Mouse (Mus musculus): ENCODE measurements around the gene Spred3. TPM values are rescaled to one million over a fixed set of nuclear protein-coding genes. Genes with fewer than 3 reads are reported as not detected.

Spred3 gene
- polyA plus RNA-seq, 2 experiments = 0.08 to 0.38 TPM

GRCm38 (mm10) chr7:29124970-29125369, 45.2 kb downstream of the Spred3 start, which contains the start of gene Ryr1:
Gene Ryr1 (minus strand): TSS chr7:29125179.
- no peaks in the 10 kb centered on the region; the same call in 1 of the 2 replicates for H3K27me3 ChIP-seq (ENCODE audit: control insufficient read depth, insufficient read depth, low read length)
- no peak within 1 kb of the TSS for H3K9ac ChIP-seq (replicated peaks)
- peak; percentile 42 to 61 (median 45) for DNase-seq (ENCODE audit: low read depth in 3 of 3, low spot score in 3 of 3)
- TF ChIP-seq CTCF (IDR thresholded peaks at IDR 0.05; ENCODE audit: low read depth) (no peak), EP300 (IDR thresholded peaks at IDR 0.05; ENCODE audit: low read depth) (no peak)
- H3K4me2 ChIP-seq (ENCODE audit: low read depth) = peak within 1 kb of the TSS; percentile 63
- WGBS (ENCODE audit: insufficient replicate concordance) = 0% methylated on average over 15 of the region's 16 CpGs
- H3K36me3 ChIP-seq (replicated peaks; ENCODE audit: control insufficient read depth, insufficient read depth, low read depth) = no peaks in the 10 kb centered on the region
- no peak within 1 kb of the TSS for H3K27ac ChIP-seq
- H3K4me3 ChIP-seq (ENCODE audit: insufficient read depth in 1 of 2, low read depth in 2 of 2, low read length in 2 of 2) = peak within 1 kb of the TSS in 1 of 2 experiments; percentile 0; a peak in 1 of 4 replicates
- H3K9me3 ChIP-seq (ENCODE audit: control insufficient read depth, low read length) = no peaks in the 10 kb centered on the region
- peak; percentile 68 for ATAC-seq (ENCODE audit: insufficient read depth)
- H3K4me1 ChIP-seq (replicated peaks; ENCODE audit: control insufficient read depth in 2 of 2, insufficient read depth in 2 of 2, low read length in 1 of 2) = peaks cover 0 to 10% of the 10 kb centered on the region in 2 experiments; a peak in 3 of 4 replicates

- WGBS (ENCODE audit: insufficient replicate concordance) = 30% methylated on average over 5 of the region's 5 CpGs
- Histone ChIP-seq H3K4me1 (replicated peaks; ENCODE audit: control insufficient read depth in 2 of 2, insufficient read depth in 2 of 2, low read length in 1 of 2) (peaks cover 0 to 10% of the 10 kb centered on the region in 2 experiments; a peak in 3 of 4 replicates), H3K27me3 (ENCODE audit: control insufficient read depth, insufficient read depth, low read length) (no peaks in the 10 kb centered on the region; the same call in 1 of the 2 replicates), H3K4me2 (ENCODE audit: low read depth) (no peak overlapping the region), H3K9ac (replicated peaks) (no peak overlapping the region), H3K4me3 (ENCODE audit: insufficient read depth in 1 of 2, low read depth in 2 of 2, low read length in 2 of 2) (no peak overlapping the region), H3K36me3 (replicated peaks; ENCODE audit: control insufficient read depth, insufficient read depth, low read depth) (no peaks in the 10 kb centered on the region), H3K9me3 (ENCODE audit: control insufficient read depth, low read length) (no peaks in the 10 kb centered on the region), H3K27ac (no peak overlapping the region)
- TF ChIP-seq EP300 (IDR thresholded peaks at IDR 0.05; ENCODE audit: low read depth) = no peak
- no peak for TF ChIP-seq CTCF (IDR thresholded peaks at IDR 0.05; ENCODE audit: low read depth)
- ATAC-seq (ENCODE audit: insufficient read depth) = no peak
- no peak for DNase-seq (ENCODE audit: low read depth in 3 of 3, low spot score in 3 of 3)
Observed at GRCm38 (mm10) chr7:29123531-29124358, 46.5 kb downstream of the Spred3 start.

GRCm38 (mm10) chr7:29122821-29123220, 47.4 kb downstream of the Spred3 start:
- Histone ChIP-seq H3K4me3 (ENCODE audit: insufficient read depth in 1 of 2, low read depth in 2 of 2, low read length in 2 of 2) (no peak overlapping the region), H3K9me3 (ENCODE audit: control insufficient read depth, low read length) (no peaks in the 10 kb centered on the region), H3K27ac (no peak overlapping the region), H3K36me3 (replicated peaks; ENCODE audit: control insufficient read depth, insufficient read depth, low read depth) (no peaks in the 10 kb centered on the region), H3K4me2 (ENCODE audit: low read depth) (no peak overlapping the region), H3K4me1 (replicated peaks; ENCODE audit: control insufficient read depth in 2 of 2, insufficient read depth in 2 of 2, low read length in 1 of 2) (peaks cover 0 to 10% of the 10 kb centered on the region in 2 experiments; a peak in 3 of 4 replicates), H3K9ac (replicated peaks) (no peak overlapping the region), H3K27me3 (ENCODE audit: control insufficient read depth, insufficient read depth, low read length) (no peaks in the 10 kb centered on the region; the same call in 1 of the 2 replicates)
- 71% methylated on average over 9 of the region's 9 CpGs for WGBS (ENCODE audit: insufficient replicate concordance)
- DNase-seq (ENCODE audit: low read depth in 3 of 3, low spot score in 3 of 3) = no peak
- ATAC-seq (ENCODE audit: insufficient read depth) = no peak
- no peak for TF ChIP-seq EP300 (IDR thresholded peaks at IDR 0.05; ENCODE audit: low read depth)
- TF ChIP-seq CTCF (IDR thresholded peaks at IDR 0.05; ENCODE audit: low read depth) = no peak

GRCm38 (mm10) chr7:29119526-29119925, 50.7 kb downstream of the Spred3 start:
- Histone ChIP-seq H3K4me2 (ENCODE audit: low read depth) (no peak overlapping the region), H3K36me3 (replicated peaks; ENCODE audit: control insufficient read depth, insufficient read depth, low read depth) (no peaks in the 10 kb centered on the region), H3K27me3 (ENCODE audit: control insufficient read depth, insufficient read depth, low read length) (no peaks in the 10 kb centered on the region; the same call in 1 of the 2 replicates), H3K27ac (no peak overlapping the region), H3K4me1 (replicated peaks; ENCODE audit: control insufficient read depth in 2 of 2, insufficient read depth in 2 of 2, low read length in 1 of 2) (no peaks in the 10 kb centered on the region; a peak in 1 of 4 replicates), H3K4me3 (ENCODE audit: insufficient read depth in 1 of 2, low read depth in 2 of 2, low read length in 2 of 2) (no peak overlapping the region), H3K9ac (replicated peaks) (no peak overlapping the region), H3K9me3 (ENCODE audit: control insufficient read depth, low read length) (no peaks in the 10 kb centered on the region)
- no peak for DNase-seq (ENCODE audit: low read depth in 3 of 3, low spot score in 3 of 3)
- 44% methylated on average over 1 of the region's 1 CpGs for WGBS (ENCODE audit: insufficient replicate concordance)
- ATAC-seq (ENCODE audit: insufficient read depth) = no peak
- TF ChIP-seq CTCF (IDR thresholded peaks at IDR 0.05; ENCODE audit: low read depth) (no peak), EP300 (IDR thresholded peaks at IDR 0.05; ENCODE audit: low read depth) (no peak)

- H3K27ac ChIP-seq = no peak overlapping the region
- no peak overlapping the region for H3K9ac ChIP-seq (replicated peaks)
- no peak for DNase-seq (ENCODE audit: low read depth in 3 of 3, low spot score in 3 of 3)
- no peaks in the 10 kb centered on the region for H3K4me1 ChIP-seq (replicated peaks; ENCODE audit: control insufficient read depth in 2 of 2, insufficient read depth in 2 of 2, low read length in 1 of 2)
- no peaks in the 10 kb centered on the region for H3K36me3 ChIP-seq (replicated peaks; ENCODE audit: control insufficient read depth, insufficient read depth, low read depth)
- no peak overlapping the region for H3K4me3 ChIP-seq (ENCODE audit: insufficient read depth in 1 of 2, low read depth in 2 of 2, low read length in 2 of 2)
- no peaks in the 10 kb centered on the region for H3K9me3 ChIP-seq (ENCODE audit: control insufficient read depth, low read length)
- WGBS (ENCODE audit: insufficient replicate concordance) = 23% methylated on average over 18 of the region's 18 CpGs
- no peak for ATAC-seq (ENCODE audit: insufficient read depth)
- no peak overlapping the region for H3K4me2 ChIP-seq (ENCODE audit: low read depth)
- TF ChIP-seq CTCF (IDR thresholded peaks at IDR 0.05; ENCODE audit: low read depth) (no peak), EP300 (IDR thresholded peaks at IDR 0.05; ENCODE audit: low read depth) (no peak)
- H3K27me3 ChIP-seq (ENCODE audit: control insufficient read depth, insufficient read depth, low read length) = no peaks in the 10 kb centered on the region
Observed at GRCm38 (mm10) chr7:29118142-29118851, 51.9 kb downstream of the Spred3 start.
